Mouse (Mus musculus) hindbrain, embryonic 16.5 days (tissue): ENCODE measurements around the gene Gpr75. TPM values are rescaled to one million over a fixed set of nuclear protein-coding genes. Genes with fewer than 3 reads are reported as not detected.

ENCODE experiments used
- ATAC-seq: fragments of 200-750 bp; cut with Nextera tagmentation; 2 replicates; pipeline ENCODE4 v1.8.0; 2017; ENCODE audit warnings: moderate TSS enrichment, moderate library complexity
- H3K27ac ChIP-seq: fragments of 300-500 bp; sonication (generic); 2 replicates; pipeline ENCODE4 v1.5.1; 2014; ENCODE audit warnings: low read depth, mild to moderate bottlenecking, control low read depth, low read length, moderate library complexity
- H3K27me3 ChIP-seq: fragments of 300-500 bp; sonication (generic); replicated peaks from 2 replicates; pipeline ENCODE4 v1.6.1; 2014; ENCODE audit warnings: low read length; ENCODE audit not compliant: control insufficient read depth, insufficient read depth
- H3K36me3 ChIP-seq: fragments of 300-500 bp; sonication (generic); 2 replicates; pipeline ENCODE4 v1.6.1; 2014; ENCODE audit warnings: mild to moderate bottlenecking, low read length, moderate library complexity, mixed read lengths; ENCODE audit not compliant: control insufficient read depth, insufficient read depth
- H3K4me1 ChIP-seq: fragments of 300-500 bp; sonication (generic); 2 replicates; pipeline ENCODE4 v1.6.1; 2014; ENCODE audit warnings: low read depth, low read length; ENCODE audit not compliant: control insufficient read depth, insufficient read depth
- H3K4me2 ChIP-seq: fragments of 300-500 bp; sonication (generic); 2 replicates; pipeline ENCODE4 v1.6.1; 2014; ENCODE audit warnings: mild to moderate bottlenecking, low read length, control low read depth, moderate library complexity
- H3K4me3 ChIP-seq: fragments of 300-500 bp; sonication (generic); 2 replicates; pipeline ENCODE4 v1.5.1; 2014; ENCODE audit warnings: mild to moderate bottlenecking, low read length, control low read depth, moderate library complexity
- H3K9ac ChIP-seq: fragments of 300-500 bp; sonication (generic); 2 replicates; pipeline ENCODE4 v1.6.1; 2014; ENCODE audit warnings: low read depth, mild to moderate bottlenecking, control low read depth, low read length, moderate library complexity
- H3K9me3 ChIP-seq: fragments of 300-500 bp; sonication (generic); 2 replicates; pipeline ENCODE4 v1.6.1; 2014; ENCODE audit warnings: mild to moderate bottlenecking, low read length, moderate library complexity; ENCODE audit not compliant: control insufficient read depth
- WGBS: fragments of 180-500 bp; shearing (Covaris S2); extraction: QIAGEN DNeasy Blood & Tissue Kit; methylation state at CpG from one replicate; pipeline ENCODE4 v1.1.7; 2014; 5-methylcytosine and 5-hydroxymethylcytosine counted together
- polyA plus RNA-seq: library from polyadenylated mRNA; unstranded; fragments of >200 nt; fragmentation: Nextera tagmentation; extraction: Ambion mirVana; gene quantifications from 2 replicates; pipeline ENCODE4 v1.2.1, GENCODE M21; 2015

Gene Gpr75
- 8.9 and 9.4 TPM in 2 replicates for polyA plus RNA-seq

- 2% methylated on average over 37 of the region's 41 CpGs for WGBS
Observed at GRCm38 (mm10) chr11:30885171-30885871, at the start of gene Gpr75, which contains the start of gene Asb3. Gene Gpr75 (plus strand): TSS chr11:30885358. Gene Asb3 (plus strand): TSS chr11:30885416.

GRCm38 (mm10) chr11:30838793-30839192 lies 46.4 kb upstream of the Gpr75 start:
- H3K4me3 ChIP-seq = no peak overlapping the region
- no peak overlapping the region for H3K9ac ChIP-seq
- H3K4me2 ChIP-seq = no peak overlapping the region
- H3K36me3 ChIP-seq = peaks cover 25% of the 10 kb centered on the region
- no peaks in the 10 kb centered on the region for H3K9me3 ChIP-seq
- no peak for ATAC-seq
- H3K27me3 ChIP-seq = no peaks in the 10 kb centered on the region
- H3K27ac ChIP-seq = no peak overlapping the region
- no peaks in the 10 kb centered on the region for H3K4me1 ChIP-seq
- over 99% methylated on average over 2 of the region's 2 CpGs for WGBS

More at GRCm38 (mm10) chr11:30885171-30885871, at the start of gene Gpr75, which contains the start of gene Asb3:
- H3K27ac ChIP-seq = peak within 1 kb of the TSS; percentile 92
- peak; percentile 96 for ATAC-seq
- H3K27me3 ChIP-seq = no peaks in the 10 kb centered on the region
- H3K4me1 ChIP-seq = no peaks in the 10 kb centered on the region
- H3K4me3 ChIP-seq = peak within 1 kb of the TSS; percentile 74
- H3K9me3 ChIP-seq = no peaks in the 10 kb centered on the region
- peak within 1 kb of the TSS; percentile 85 for H3K4me2 ChIP-seq
- peak within 1 kb of the TSS; percentile 89 for H3K9ac ChIP-seq
- no peaks in the 10 kb centered on the region for H3K36me3 ChIP-seq

GRCm38 (mm10) chr11:30844355-30844754 lies 40.8 kb upstream of the Gpr75 start:
- no peaks in the 10 kb centered on the region for H3K9me3 ChIP-seq
- H3K27me3 ChIP-seq = no peaks in the 10 kb centered on the region
- no peak for ATAC-seq
- no peaks in the 10 kb centered on the region for H3K4me1 ChIP-seq
- no peak overlapping the region for H3K27ac ChIP-seq
- peaks cover 22% of the 10 kb centered on the region for H3K36me3 ChIP-seq
- 91% methylated on average over 1 of the region's 1 CpGs for WGBS
- no peak overlapping the region for H3K4me2 ChIP-seq
- H3K9ac ChIP-seq = no peak overlapping the region
- H3K4me3 ChIP-seq = no peak overlapping the region

GRCm38 (mm10) chr11:30872425-30872824 lies 12.7 kb upstream of the Gpr75 start:
- H3K27me3 ChIP-seq = no peaks in the 10 kb centered on the region
- H3K9ac ChIP-seq = no peak overlapping the region
- H3K4me2 ChIP-seq = no peak overlapping the region
- H3K27ac ChIP-seq = no peak overlapping the region
- peaks cover 26% of the 10 kb centered on the region for H3K36me3 ChIP-seq
- ATAC-seq = no peak
- H3K4me3 ChIP-seq = no peak overlapping the region
- H3K9me3 ChIP-seq = no peaks in the 10 kb centered on the region
- no peaks in the 10 kb centered on the region for H3K4me1 ChIP-seq

- H3K36me3 ChIP-seq = peaks cover 16% of the 10 kb centered on the region
- H3K4me2 ChIP-seq = no peak overlapping the region
- no peaks in the 10 kb centered on the region for H3K9me3 ChIP-seq
- H3K4me1 ChIP-seq = no peaks in the 10 kb centered on the region
- no peak overlapping the region for H3K27ac ChIP-seq
- H3K27me3 ChIP-seq = no peaks in the 10 kb centered on the region
- no peak for ATAC-seq
- no peak overlapping the region for H3K9ac ChIP-seq
- no peak overlapping the region for H3K4me3 ChIP-seq
- WGBS = 93% methylated on average over 2 of the region's 2 CpGs
Observed at GRCm38 (mm10) chr11:30888153-30888552, 3.0 kb downstream of the Gpr75 start.

GRCm38 (mm10) chr11:30896201-30896600 lies 11.0 kb downstream of the Gpr75 start:
- no peak overlapping the region for H3K9ac ChIP-seq
- ATAC-seq = no peak
- peaks cover 14% of the 10 kb centered on the region for H3K36me3 ChIP-seq
- H3K4me1 ChIP-seq = no peaks in the 10 kb centered on the region
- 94% methylated on average over 1 of the region's 1 CpGs for WGBS
- no peak overlapping the region for H3K4me3 ChIP-seq
- no peak overlapping the region for H3K27ac ChIP-seq
- no peaks in the 10 kb centered on the region for H3K9me3 ChIP-seq
- no peak overlapping the region for H3K4me2 ChIP-seq
- H3K27me3 ChIP-seq = no peaks in the 10 kb centered on the region

- H3K4me2 ChIP-seq = no peak overlapping the region
- no peaks in the 10 kb centered on the region for H3K4me1 ChIP-seq
- no peaks in the 10 kb centered on the region for H3K27me3 ChIP-seq
- no peak for ATAC-seq
- no peak overlapping the region for H3K4me3 ChIP-seq
- no peaks in the 10 kb centered on the region for H3K9me3 ChIP-seq
- H3K27ac ChIP-seq = no peak overlapping the region
- H3K9ac ChIP-seq = no peak overlapping the region
- H3K36me3 ChIP-seq = no peaks in the 10 kb centered on the region
Observed at GRCm38 (mm10) chr11:30899312-30899711, 14.2 kb downstream of the Gpr75 start.

- Histone ChIP-seq H3K9me3 (no peaks in the 10 kb centered on the region), H3K27ac (no peak overlapping the region), H3K4me2 (no peak overlapping the region), H3K4me1 (no peaks in the 10 kb centered on the region), H3K9ac (no peak overlapping the region), H3K36me3 (peaks cover 2% of the 10 kb centered on the region; the same call in 1 of the 2 replicates), H3K4me3 (no peak overlapping the region), H3K27me3 (no peaks in the 10 kb centered on the region)
- WGBS = 94% methylated on average over 3 of the region's 3 CpGs
- ATAC-seq = no peak
Observed at GRCm38 (mm10) chr11:30912311-30912710, 27.2 kb downstream of the Gpr75 start.

- ATAC-seq = no peak
- no peaks in the 10 kb centered on the region for H3K27me3 ChIP-seq
- no peak overlapping the region for H3K4me3 ChIP-seq
- H3K4me1 ChIP-seq = no peaks in the 10 kb centered on the region
- peaks cover 6% of the 10 kb centered on the region; the same call in 1 of the 2 replicates for H3K36me3 ChIP-seq
- H3K9me3 ChIP-seq = no peaks in the 10 kb centered on the region
- 53% methylated on average over 1 of the region's 1 CpGs for WGBS
- no peak overlapping the region for H3K4me2 ChIP-seq
- H3K9ac ChIP-seq = no peak overlapping the region
- H3K27ac ChIP-seq = no peak overlapping the region
Observed at GRCm38 (mm10) chr11:30920641-30921040, 35.5 kb downstream of the Gpr75 start.
